Mouse (Mus musculus) liver, postnatal 0 days (tissue): ENCODE measurements around the gene Tns1.

Source experiments
- CTCF ChIP-seq: sonication (generic); IDR thresholded peaks from 2 replicates; pipeline ENCODE4 v1.5.1; 2016; ENCODE audit warnings: antibody characterized with exemption, low read depth
- EP300 ChIP-seq: IDR thresholded peaks from 2 replicates; pipeline ENCODE4 v1.6.1; 2016; ENCODE audit warnings: antibody characterized with exemption, low read depth, mild to moderate bottlenecking

- TF ChIP-seq CTCF = no peak
- no peak for TF ChIP-seq EP300
Measured at GRCm38 (mm10) chr1:73908081-73908960, 215.9 kb downstream of the Tns1 start.
